Mouse (Mus musculus) layer of hippocampus, adult 9-11 months (tissue): ENCODE measurements around the gene Sh3pxd2a.
"Not testable (repeated sequence)": the region's sequence is repeated elsewhere in the genome, so short reads cannot be mapped to it uniquely, and the experiment has no call there.

Source experiments
- DNase-seq: peaks from one replicate; pipeline ENCODE4 v3.0.0; 2022

Sh3pxd2a gene

DNA sequence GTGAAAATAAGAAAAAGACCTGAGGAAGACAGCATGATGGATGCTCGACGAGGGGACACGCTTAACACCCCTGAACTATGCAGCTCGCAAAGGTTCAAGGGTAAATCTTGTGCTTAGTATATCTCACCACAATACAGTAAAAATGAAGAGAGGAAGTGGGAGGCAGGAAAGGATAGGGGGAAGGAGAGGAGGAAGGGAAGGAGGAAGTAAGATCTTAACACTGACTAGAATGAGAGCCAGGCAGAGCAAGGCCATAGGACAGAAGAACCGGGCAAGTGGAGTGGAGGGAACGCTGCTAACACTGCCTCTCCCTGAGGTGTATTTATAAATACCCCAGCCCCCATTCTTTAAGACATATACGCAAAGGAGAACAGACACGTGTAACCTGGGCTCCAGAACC is 58.7 kb downstream of the Sh3pxd2a start:
- DNase-seq = no peak

- DNase-seq = no peak
These were observed 60.5 kb downstream of the Sh3pxd2a start for GRCm38 (mm10) chr19:47403391-47404379.

DNA sequence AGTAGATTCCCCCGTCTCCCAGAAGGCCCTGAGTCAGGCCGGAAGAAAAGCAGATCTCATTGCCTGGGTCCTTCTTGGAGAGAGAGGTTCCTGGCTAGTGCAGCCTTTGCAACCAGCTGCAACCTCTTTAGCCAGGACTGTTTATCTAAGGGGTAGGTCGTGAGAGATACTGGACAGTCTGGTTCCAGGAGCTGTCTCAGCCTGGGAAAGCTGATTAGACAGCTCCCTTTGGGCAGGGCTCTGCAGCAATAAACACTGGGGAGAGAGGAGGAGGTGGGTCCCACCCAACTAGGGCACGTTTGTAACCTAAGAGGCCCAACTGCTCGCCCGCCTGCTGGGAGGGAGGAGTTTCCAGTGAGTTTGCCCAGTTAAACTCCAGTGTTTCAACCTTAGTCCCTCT is 61.2 kb downstream of the Sh3pxd2a start:
- no peak for DNase-seq

DNA sequence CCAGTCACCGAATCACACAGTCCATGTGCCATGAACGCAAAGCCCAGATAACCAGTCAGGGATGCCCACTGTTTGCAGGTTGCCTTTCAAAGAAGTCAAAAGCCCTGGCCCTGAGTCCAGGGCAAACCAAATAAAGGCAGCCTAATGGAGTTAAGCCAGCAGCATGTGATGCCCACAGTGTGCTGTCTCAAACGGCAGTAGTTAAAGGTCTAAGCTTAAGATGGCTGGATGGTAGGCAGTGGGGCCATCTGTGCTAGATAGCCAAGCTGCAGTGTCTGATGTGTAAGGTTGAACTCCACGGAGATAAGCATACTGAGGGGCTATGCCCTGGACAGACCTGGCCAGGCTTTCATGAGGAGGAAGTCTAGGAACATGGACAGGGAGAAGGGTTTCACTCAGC is 61.7 kb downstream of the Sh3pxd2a start:
- DNase-seq = no peak

GRCm38 (mm10) chr19:47399709-47400108 is 64.5 kb downstream of the Sh3pxd2a start:
- no peak for DNase-seq

- DNase-seq = no peak
These were observed 65.2 kb downstream of the Sh3pxd2a start for GRCm38 (mm10) chr19:47399029-47399428.

DNA sequence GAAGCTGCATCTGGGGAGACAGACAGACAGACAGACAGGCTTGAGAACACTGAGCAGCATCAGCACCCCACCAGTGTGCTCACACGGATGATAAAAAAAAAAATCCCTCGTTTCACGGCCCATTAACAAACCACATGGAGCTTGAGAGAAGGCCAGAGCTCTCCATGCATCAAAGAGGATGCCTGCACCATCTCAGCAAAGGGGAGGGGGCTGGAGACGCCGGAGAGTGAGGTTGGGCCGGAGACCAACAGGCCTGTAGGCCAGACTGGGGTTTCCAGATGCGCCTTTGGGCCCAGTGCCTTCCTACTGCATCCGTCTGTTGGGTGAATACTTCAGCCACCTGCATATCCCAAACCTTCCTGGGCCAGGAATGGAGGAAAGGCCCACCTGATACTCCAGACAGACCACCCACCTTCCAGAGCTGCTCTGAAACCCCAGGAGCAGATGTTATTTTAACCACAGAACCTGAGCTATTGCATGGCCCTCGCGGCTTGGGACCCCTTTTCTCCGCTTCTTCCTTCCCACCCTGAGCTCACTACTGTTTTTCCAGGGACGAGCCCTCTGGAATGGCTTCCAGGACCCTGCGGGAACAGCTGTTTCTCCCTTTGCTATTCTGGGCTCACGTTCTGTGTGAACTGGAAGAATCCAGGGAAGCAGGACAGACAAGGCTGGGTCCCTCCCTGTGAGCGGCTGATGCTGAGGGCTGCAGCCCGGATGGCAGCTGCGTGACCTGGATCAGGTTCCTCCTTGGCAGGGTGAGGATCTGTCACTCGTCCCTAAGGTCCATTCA is 66.1 kb downstream of the Sh3pxd2a start:
- DNase-seq = no peak

- DNase-seq = no peak
These were observed 68.9 kb downstream of the Sh3pxd2a start for GRCm38 (mm10) chr19:47395338-47395737.

GRCm38 (mm10) chr19:47394781-47395180 is 69.4 kb downstream of the Sh3pxd2a start:
- DNase-seq = not testable (repeated sequence)

DNA sequence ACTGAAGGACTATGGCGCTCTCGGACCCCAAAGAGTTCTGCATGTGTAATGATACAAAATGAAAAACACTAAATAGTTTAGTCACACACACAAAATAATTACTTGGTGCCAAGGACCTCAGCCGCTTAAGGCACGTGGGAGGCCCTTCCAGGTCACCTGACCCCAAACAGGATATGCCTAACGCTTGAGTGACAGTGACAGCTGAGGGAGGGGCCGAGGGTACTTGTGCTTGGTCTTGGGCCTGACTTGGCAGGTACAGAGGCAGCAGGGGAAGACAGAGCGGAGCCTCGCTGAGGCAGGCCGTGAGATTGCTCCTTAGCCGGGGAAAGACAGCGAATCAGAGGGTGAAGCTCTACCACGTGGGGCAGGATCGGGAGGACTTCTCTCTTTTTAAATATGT is 73.3 kb downstream of the Sh3pxd2a start:
- no peak for DNase-seq

DNA sequence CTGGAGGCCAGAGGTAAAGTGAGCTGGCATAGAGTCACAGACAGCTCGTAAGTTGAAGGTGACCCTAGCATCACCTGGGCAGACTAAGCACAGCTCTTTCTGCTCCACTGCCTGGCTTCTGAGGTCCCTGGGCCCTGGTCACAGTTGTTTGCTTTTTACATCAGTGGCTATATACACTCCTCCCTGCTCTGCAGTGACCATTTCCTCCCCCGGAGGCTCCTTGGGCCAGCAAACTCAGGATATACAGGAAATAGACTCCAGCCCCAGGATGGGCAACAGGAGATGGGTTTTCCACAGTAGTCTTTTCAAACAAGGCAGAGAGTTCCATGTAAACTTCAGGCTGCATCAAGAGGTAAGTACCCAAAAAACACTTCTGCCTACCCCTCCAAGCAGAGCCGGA is 76.3 kb downstream of the Sh3pxd2a start:
- no peak for DNase-seq

- no peak for DNase-seq
These were observed 76.8 kb downstream of the Sh3pxd2a start for GRCm38 (mm10) chr19:47387395-47387794.

DNA sequence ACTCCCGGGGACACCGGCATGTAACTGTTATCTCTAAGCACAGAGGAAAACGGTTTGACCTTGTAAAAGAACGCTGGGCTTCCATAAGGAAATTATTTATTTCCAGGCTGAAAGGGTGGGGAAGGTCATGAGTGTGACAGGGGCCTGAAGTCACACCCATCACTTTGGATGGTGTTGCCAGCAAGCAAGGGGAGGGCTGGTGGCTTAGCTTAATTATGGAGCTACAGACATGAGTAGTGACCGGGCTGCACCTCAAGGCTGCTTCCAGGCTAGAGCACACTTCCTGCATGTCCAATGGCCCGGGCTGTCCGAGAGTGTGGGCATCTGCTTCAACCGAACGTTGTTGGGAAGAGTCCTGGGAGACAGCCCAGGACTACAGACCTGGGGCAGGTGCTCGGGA is 78.2 kb downstream of the Sh3pxd2a start:
- no peak for DNase-seq

DNA sequence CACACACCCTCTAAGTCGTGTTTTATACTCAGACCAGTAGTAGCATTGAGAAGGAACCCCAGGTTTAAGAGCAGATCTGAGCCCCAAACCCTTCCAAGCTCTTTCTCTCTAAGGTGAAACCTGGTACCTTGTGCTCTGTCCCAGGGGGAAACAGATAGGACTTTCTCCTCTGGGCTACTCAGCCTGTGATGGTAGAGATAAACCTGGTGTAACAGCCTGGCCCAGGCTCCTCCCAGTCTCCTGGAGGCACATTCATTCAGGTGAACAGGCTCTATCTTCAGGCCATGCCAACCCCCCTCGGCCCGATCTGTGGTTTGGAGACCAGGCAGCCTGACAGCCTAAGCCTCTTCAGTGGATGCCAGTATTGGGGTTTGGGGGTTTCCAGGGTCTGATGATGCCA is 79.6 kb downstream of the Sh3pxd2a start:
- DNase-seq = no peak

DNA sequence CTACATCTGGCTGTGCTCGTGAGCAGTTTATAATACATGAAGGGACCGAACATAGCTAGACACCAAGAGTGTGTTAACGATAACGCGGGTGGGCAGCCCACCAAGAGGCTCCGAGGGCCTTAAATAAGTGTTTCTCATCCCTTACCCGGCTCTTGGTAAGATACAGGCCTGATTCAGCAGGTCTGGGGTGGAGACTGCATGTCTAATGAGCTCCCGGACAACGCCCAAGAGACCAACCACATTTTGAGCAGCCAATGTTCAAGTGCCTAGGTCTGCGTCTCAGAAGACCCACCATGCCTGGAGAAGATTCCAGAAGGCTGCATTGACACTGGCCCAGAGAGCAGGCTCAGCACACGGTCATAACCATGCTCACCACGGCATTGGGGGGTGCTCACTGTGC is 80.2 kb downstream of the Sh3pxd2a start:
- DNase-seq = no peak

GRCm38 (mm10) chr19:47382268-47382667 is 81.9 kb downstream of the Sh3pxd2a start:
- DNase-seq = no peak

DNA sequence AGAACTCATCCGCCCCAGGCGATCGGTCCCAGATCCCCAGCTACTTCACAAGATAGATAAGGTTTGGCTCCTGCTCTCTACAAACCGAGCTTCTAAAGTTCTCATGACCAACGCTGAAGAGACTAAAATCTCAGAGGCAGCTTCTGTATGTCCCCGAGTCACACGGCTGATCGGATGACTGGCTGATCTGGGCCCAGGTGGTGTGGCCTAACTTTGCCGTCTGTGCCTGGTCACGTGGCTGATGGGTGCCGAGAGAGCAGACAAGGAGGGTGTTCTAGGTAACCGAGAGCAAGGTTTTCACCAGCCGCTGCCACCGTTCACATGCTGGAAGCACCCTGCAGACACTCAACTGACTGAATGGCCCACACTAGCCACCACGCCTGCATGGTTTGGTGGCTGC is 83.2 kb downstream of the Sh3pxd2a start:
- no peak for DNase-seq

DNA sequence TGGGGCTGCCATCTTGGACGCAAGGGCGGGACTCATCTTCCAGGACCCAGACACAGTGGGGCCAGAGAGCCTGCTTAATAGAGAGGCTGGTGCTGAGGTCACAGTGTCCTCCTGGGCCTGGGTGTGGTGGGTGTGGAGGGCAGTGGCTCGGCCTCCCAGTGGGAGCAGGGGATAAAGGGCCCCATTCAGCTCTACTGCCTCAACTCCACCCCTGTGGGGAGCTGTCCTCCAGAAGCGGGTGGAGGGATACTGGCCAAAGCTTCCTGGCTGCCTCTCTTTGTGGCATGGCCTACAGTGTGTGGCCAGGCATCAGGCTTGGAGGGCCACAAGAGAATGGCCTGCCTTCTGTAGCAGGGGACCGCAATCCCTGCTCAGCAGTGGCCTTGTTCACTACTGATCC is 85.1 kb downstream of the Sh3pxd2a start:
- DNase-seq = peak; percentile 24

DNA sequence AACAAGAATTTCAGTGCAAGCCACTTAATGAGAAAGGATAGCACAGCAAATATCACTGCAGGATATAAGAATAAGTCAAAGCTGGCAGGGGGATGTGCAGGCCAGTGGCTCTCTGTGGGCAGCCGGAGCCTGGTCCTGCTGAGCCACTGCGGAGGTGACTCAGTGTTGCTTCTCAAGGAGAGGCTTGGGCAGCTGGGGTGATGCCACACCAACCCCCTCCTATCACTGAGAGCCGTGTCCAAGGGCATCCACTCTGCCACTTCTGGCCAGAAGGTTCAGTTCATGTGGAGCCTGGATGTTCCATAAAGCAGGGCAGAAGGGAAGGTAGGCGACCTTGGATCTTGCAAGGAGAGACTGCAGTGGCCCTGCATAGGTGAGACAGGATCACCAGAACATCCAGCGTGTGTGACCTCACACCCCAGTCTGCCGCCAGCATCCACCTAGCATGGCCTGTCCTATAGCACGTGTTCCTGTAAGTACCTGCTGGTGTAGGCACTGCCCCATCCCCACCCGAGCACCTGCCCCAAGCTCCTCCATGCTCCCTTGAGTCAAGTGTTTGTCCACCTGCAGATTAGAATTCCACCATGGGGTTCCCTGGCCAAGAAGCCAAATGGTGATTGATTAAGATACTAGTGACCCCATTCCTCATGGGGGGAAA is 89.2 kb downstream of the Sh3pxd2a start:
- DNase-seq = no peak

DNA sequence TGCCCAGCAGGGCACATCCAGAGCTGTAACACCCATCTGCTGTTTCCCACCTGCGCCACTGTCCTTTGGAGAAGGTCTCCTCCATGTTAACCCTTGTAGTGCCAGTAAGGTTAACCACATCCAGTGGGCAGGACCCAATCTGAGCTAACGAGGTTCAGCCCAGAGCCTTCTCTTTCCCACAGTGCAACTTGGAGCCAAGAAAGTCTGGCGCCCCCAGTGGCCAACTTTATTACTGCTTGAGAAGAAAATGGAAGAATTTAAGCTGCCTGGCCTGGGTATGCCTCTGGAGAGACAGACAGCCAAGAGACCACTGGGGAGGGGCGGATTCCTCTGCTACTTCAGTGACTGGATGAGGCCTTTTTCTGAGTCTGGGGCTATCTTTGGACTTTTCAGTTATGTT is 89.8 kb downstream of the Sh3pxd2a start:
- no peak for DNase-seq

- no peak for DNase-seq
These were observed 92.2 kb downstream of the Sh3pxd2a start for GRCm38 (mm10) chr19:47372044-47372443.

GRCm38 (mm10) chr19:47371521-47371920 is 92.7 kb downstream of the Sh3pxd2a start:
- DNase-seq = no peak

DNA sequence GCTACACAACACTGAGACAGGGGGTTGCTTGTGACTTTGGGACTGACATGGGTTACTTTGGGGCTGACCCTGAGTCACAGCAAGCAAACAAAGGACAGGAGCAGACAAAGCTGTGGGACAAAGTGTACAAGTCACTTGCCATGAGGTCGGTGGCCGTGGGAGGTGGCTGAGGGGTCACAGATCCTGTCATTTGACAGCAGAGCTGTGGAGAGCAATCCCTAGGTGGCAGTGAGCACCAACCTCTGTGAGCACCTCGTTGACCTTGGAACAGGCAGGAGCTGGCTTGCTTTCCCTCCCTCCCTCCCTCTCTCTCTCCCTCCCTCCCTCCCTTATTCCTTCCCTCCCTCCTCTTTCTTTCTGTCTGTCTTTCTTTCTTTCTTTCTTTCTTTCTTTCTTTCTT is 95.2 kb downstream of the Sh3pxd2a start:
- DNase-seq = no peak
